Mouse (Mus musculus): ENCODE results near the gene Capn3. TPM values are rescaled to one million over a fixed set of nuclear protein-coding genes. Genes with fewer than 3 reads are reported as not detected.

Capn3 gene
- 0.42 and 1.1 TPM in 2 replicates for polyA plus RNA-seq (2014; fragmentation: Nextera tagmentation; extraction: Ambion mirVana)

GRCm38 (mm10) chr2:120455719-120456118 is at the start of gene Capn3:
Capn3 (plus strand) TSS chr2:120456019.
- ATAC-seq (ENCODE audit: insufficient number of reproducible peaks, insufficient read depth, low FRiP score, low read depth): no peak
- no peak within 1 kb of the TSS for H3K4me2 ChIP-seq (replicated peaks; ENCODE audit: low read depth, low read length)
- H3K4me1 ChIP-seq (ENCODE audit: control insufficient read depth, insufficient read depth, low read length): no peaks in the 10 kb centered on the region
- 73% methylated on average over 4 of the region's 4 CpGs for WGBS
- H3K9me3 ChIP-seq (ENCODE audit: control insufficient read depth, low read depth, low read length): no peaks in the 10 kb centered on the region
- no peak within 1 kb of the TSS for H3K4me3 ChIP-seq (ENCODE audit: low read depth, low read length)
- H3K9ac ChIP-seq (replicated peaks; ENCODE audit: low read depth, low read length): no peak within 1 kb of the TSS
- no peaks in the 10 kb centered on the region for H3K36me3 ChIP-seq (ENCODE audit: control insufficient read depth, insufficient read depth, low read length)
- H3K27ac ChIP-seq (ENCODE audit: low read length): no peak within 1 kb of the TSS
- no peaks in the 10 kb centered on the region for H3K27me3 ChIP-seq (ENCODE audit: control insufficient read depth, insufficient read depth, low read length)

DNA sequence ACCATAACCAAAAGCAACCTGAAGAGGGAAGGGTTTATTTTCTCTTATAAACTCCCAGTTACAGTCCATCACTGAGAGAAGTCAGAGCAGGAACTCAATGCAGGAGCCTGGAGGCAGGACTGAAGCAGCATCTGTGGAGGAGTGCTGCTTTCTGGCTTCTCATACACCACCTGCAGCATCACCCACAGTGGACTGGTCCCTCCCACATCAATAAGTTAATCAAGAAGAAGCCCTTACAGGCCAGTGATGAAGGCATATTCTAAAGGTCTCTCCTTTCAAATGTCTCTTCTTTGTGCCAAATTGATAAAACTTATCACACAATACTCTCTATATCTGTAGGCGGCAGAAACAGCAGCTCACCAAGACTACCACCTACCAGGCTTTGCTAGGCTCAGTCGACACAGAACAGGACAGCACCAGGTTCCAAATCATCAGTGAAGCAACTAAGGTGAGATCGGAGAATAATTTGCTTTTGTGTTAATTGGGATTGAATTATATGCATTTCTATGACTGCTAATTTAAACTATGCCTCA is 44.7 kb upstream of the Capn3 start:
- Histone ChIP-seq H3K36me3 (ENCODE audit: control insufficient read depth, insufficient read depth, low read length) (no peaks in the 10 kb centered on the region; the same call in 1 of the 2 replicates), H3K4me3 (ENCODE audit: low read depth, low read length) (no peak overlapping the region), H3K4me1 (ENCODE audit: control insufficient read depth, insufficient read depth, low read length) (no peaks in the 10 kb centered on the region), H3K27ac (ENCODE audit: low read length) (no peak overlapping the region), H3K9me3 (ENCODE audit: control insufficient read depth, low read depth, low read length) (no peaks in the 10 kb centered on the region), H3K27me3 (ENCODE audit: control insufficient read depth, insufficient read depth, low read length) (no peaks in the 10 kb centered on the region), H3K4me2 (replicated peaks; ENCODE audit: low read depth, low read length) (no peak overlapping the region), H3K9ac (replicated peaks; ENCODE audit: low read depth, low read length) (no peak overlapping the region)
- ATAC-seq (ENCODE audit: insufficient number of reproducible peaks, insufficient read depth, low FRiP score, low read depth): no peak
- WGBS: 92% methylated on average over 3 of the region's 3 CpGs

DNA sequence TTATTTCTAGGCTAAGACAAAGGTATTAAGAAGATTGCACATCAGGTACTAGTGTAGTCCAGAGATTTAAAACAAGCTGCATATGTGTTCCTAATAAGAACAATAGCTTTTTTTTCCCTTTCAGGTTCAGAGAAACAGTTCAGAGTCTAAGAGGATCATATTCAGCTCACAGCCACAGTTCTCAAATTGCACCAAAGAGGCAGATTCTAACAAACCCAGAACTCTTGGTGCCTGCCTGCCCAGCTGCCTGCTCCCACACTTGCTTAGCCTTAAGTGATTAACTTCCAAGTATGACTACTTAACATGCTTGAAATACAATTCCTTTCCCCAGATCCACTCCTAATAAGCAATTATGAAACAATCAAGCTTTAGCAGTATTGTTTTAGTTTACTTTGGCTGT is 41.7 kb upstream of the Capn3 start:
- H3K27me3 ChIP-seq (ENCODE audit: control insufficient read depth, insufficient read depth, low read length): no peaks in the 10 kb centered on the region
- no peak overlapping the region for H3K4me3 ChIP-seq (ENCODE audit: low read depth, low read length)
- no peak overlapping the region for H3K27ac ChIP-seq (ENCODE audit: low read length)
- H3K36me3 ChIP-seq (ENCODE audit: control insufficient read depth, insufficient read depth, low read length): no peaks in the 10 kb centered on the region; the same call in 1 of the 2 replicates
- no peaks in the 10 kb centered on the region for H3K9me3 ChIP-seq (ENCODE audit: control insufficient read depth, low read depth, low read length)
- no peaks in the 10 kb centered on the region for H3K4me1 ChIP-seq (ENCODE audit: control insufficient read depth, insufficient read depth, low read length)
- no peak for ATAC-seq (ENCODE audit: insufficient number of reproducible peaks, insufficient read depth, low FRiP score, low read depth)
- H3K4me2 ChIP-seq (replicated peaks; ENCODE audit: low read depth, low read length): no peak overlapping the region
- H3K9ac ChIP-seq (replicated peaks; ENCODE audit: low read depth, low read length): no peak overlapping the region

DNA sequence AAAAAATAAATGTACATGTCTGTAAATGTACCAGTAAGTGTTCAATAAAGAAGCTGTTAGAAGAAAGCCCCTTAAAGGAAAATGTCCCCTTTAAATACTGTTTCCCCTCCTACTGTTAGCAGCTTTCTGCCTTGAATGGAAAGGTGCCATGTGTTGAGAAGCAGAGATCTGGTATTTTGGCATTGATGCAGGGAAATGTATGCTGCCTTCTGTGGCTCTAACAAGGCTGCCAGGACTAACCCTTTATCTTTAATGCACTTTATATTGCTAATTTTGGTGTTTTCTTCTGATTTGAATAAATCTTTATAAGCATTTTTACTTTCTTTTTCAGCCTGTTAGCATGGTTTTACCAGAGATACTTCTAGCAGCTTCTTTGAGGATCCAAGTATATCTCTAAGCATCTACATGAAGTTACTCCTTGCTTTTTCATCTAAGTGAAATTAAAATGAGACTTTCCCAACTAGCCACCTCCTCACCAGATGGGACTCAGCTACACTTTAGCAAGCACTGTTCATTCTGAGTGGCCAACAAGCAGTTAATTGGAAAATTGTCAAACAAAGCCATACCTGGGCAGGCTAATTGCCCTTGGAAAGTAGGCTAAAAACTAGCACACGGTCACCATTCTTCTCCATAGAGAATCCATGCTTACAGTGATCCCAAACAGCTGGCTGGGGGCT is 40.9 kb upstream of the Capn3 start:
- no peak overlapping the region for H3K4me2 ChIP-seq (replicated peaks; ENCODE audit: low read depth, low read length)
- no peaks in the 10 kb centered on the region for H3K9me3 ChIP-seq (ENCODE audit: control insufficient read depth, low read depth, low read length)
- H3K36me3 ChIP-seq (ENCODE audit: control insufficient read depth, insufficient read depth, low read length): no peaks in the 10 kb centered on the region; the same call in 1 of the 2 replicates
- H3K4me3 ChIP-seq (ENCODE audit: low read depth, low read length): no peak overlapping the region
- ATAC-seq (ENCODE audit: insufficient number of reproducible peaks, insufficient read depth, low FRiP score, low read depth): no peak
- 52% methylated on average over 1 of the region's 1 CpGs for WGBS
- H3K27ac ChIP-seq (ENCODE audit: low read length): no peak overlapping the region
- no peaks in the 10 kb centered on the region for H3K27me3 ChIP-seq (ENCODE audit: control insufficient read depth, insufficient read depth, low read length)
- H3K4me1 ChIP-seq (ENCODE audit: control insufficient read depth, insufficient read depth, low read length): no peaks in the 10 kb centered on the region
- H3K9ac ChIP-seq (replicated peaks; ENCODE audit: low read depth, low read length): no peak overlapping the region

GRCm38 (mm10) chr2:120424386-120424785 is 31.4 kb upstream of the Capn3 start:
- H3K4me1 ChIP-seq (ENCODE audit: control insufficient read depth, insufficient read depth, low read length): no peaks in the 10 kb centered on the region
- no peaks in the 10 kb centered on the region for H3K9me3 ChIP-seq (ENCODE audit: control insufficient read depth, low read depth, low read length)
- H3K27me3 ChIP-seq (ENCODE audit: control insufficient read depth, insufficient read depth, low read length): no peaks in the 10 kb centered on the region
- H3K4me2 ChIP-seq (replicated peaks; ENCODE audit: low read depth, low read length): no peak overlapping the region
- H3K27ac ChIP-seq (ENCODE audit: low read length): no peak overlapping the region
- no peak for ATAC-seq (ENCODE audit: insufficient number of reproducible peaks, insufficient read depth, low FRiP score, low read depth)
- H3K4me3 ChIP-seq (ENCODE audit: low read depth, low read length): no peak overlapping the region
- H3K36me3 ChIP-seq (ENCODE audit: control insufficient read depth, insufficient read depth, low read length): no peaks in the 10 kb centered on the region
- H3K9ac ChIP-seq (replicated peaks; ENCODE audit: low read depth, low read length): no peak overlapping the region
- WGBS: 89% methylated on average over 5 of the region's 5 CpGs

GRCm38 (mm10) chr2:120444486-120444885 is 11.3 kb upstream of the Capn3 start:
- 88% methylated on average over 1 of the region's 1 CpGs for WGBS
- Histone ChIP-seq H3K36me3 (ENCODE audit: control insufficient read depth, insufficient read depth, low read length) (no peaks in the 10 kb centered on the region), H3K4me1 (ENCODE audit: control insufficient read depth, insufficient read depth, low read length) (no peaks in the 10 kb centered on the region), H3K9ac (replicated peaks; ENCODE audit: low read depth, low read length) (no peak overlapping the region), H3K4me3 (ENCODE audit: low read depth, low read length) (no peak overlapping the region), H3K27me3 (ENCODE audit: control insufficient read depth, insufficient read depth, low read length) (no peaks in the 10 kb centered on the region), H3K27ac (ENCODE audit: low read length) (no peak overlapping the region), H3K4me2 (replicated peaks; ENCODE audit: low read depth, low read length) (no peak overlapping the region), H3K9me3 (ENCODE audit: control insufficient read depth, low read depth, low read length) (no peaks in the 10 kb centered on the region)
- ATAC-seq (ENCODE audit: insufficient number of reproducible peaks, insufficient read depth, low FRiP score, low read depth): no peak

DNA sequence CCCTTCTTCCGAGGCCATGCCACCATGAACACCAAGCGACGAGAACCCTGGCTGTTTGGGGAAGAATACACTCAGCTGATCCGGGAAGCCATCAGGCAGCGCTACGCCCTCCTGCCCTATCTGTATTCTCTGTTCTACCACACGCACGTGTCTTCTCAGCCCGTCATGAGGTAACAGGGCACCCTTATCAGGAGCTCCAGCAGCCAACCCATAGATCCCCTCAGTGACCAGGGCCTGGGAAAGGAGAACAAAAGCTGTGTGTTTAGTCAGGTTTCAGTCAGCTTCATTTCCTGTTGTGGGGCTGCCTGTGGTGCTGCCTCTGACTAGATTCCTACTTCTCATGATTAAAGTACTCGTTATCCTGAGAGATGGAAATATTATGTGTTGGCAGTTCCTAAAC is 9.4 kb upstream of the Capn3 start:
- 80% methylated on average over 10 of the region's 10 CpGs for WGBS
- H3K4me3 ChIP-seq (ENCODE audit: low read depth, low read length): no peak overlapping the region

GRCm38 (mm10) chr2:120447306-120447705 is 8.5 kb upstream of the Capn3 start:
- Histone ChIP-seq H3K4me2 (replicated peaks; ENCODE audit: low read depth, low read length) (no peak overlapping the region), H3K4me3 (ENCODE audit: low read depth, low read length) (no peak overlapping the region), H3K27me3 (ENCODE audit: control insufficient read depth, insufficient read depth, low read length) (no peaks in the 10 kb centered on the region), H3K9ac (replicated peaks; ENCODE audit: low read depth, low read length) (no peak overlapping the region), H3K4me1 (ENCODE audit: control insufficient read depth, insufficient read depth, low read length) (no peaks in the 10 kb centered on the region), H3K9me3 (ENCODE audit: control insufficient read depth, low read depth, low read length) (no peaks in the 10 kb centered on the region), H3K36me3 (ENCODE audit: control insufficient read depth, insufficient read depth, low read length) (no peaks in the 10 kb centered on the region), H3K27ac (ENCODE audit: low read length) (no peak overlapping the region)
- no peak for ATAC-seq (ENCODE audit: insufficient number of reproducible peaks, insufficient read depth, low FRiP score, low read depth)
- 94% methylated on average over 1 of the region's 1 CpGs for WGBS

More for the DNA sequence above, 9.4 kb upstream of the Capn3 start:
- Histone ChIP-seq H3K9me3 (ENCODE audit: control insufficient read depth, low read depth, low read length) (no peaks in the 10 kb centered on the region), H3K4me2 (replicated peaks; ENCODE audit: low read depth, low read length) (no peak overlapping the region), H3K9ac (replicated peaks; ENCODE audit: low read depth, low read length) (no peak overlapping the region), H3K36me3 (ENCODE audit: control insufficient read depth, insufficient read depth, low read length) (no peaks in the 10 kb centered on the region), H3K27ac (ENCODE audit: low read length) (no peak overlapping the region), H3K27me3 (ENCODE audit: control insufficient read depth, insufficient read depth, low read length) (no peaks in the 10 kb centered on the region), H3K4me1 (ENCODE audit: control insufficient read depth, insufficient read depth, low read length) (no peaks in the 10 kb centered on the region)
- no peak for ATAC-seq (ENCODE audit: insufficient number of reproducible peaks, insufficient read depth, low FRiP score, low read depth)

DNA sequence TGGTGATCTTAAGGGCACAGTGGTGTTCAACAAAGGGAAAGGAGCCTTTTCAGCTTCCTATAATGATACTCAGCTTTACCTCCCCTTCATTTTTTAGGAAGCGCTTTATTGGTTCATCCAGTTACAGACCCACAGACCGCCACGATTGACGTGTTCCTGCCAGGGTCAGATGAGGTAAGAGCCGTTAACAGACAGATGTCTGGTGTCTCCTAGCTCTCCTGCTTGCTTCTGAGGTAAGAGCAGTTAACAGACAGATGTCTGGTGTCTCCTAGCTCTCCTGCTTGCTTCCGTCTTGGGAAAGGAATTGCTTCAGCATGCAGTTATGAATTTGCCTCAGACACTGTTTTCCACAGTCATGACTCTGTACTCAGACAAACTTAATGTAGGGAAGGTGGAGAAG is 5.1 kb upstream of the Capn3 start:
- 69% methylated on average over 6 of the region's 6 CpGs for WGBS
- H3K4me3 ChIP-seq (ENCODE audit: low read depth, low read length): no peak overlapping the region
- no peaks in the 10 kb centered on the region for H3K9me3 ChIP-seq (ENCODE audit: control insufficient read depth, low read depth, low read length)

More for the DNA sequence above, 5.1 kb upstream of the Capn3 start:
- Histone ChIP-seq H3K4me1 (ENCODE audit: control insufficient read depth, insufficient read depth, low read length) (no peaks in the 10 kb centered on the region), H3K4me2 (replicated peaks; ENCODE audit: low read depth, low read length) (no peak overlapping the region), H3K27me3 (ENCODE audit: control insufficient read depth, insufficient read depth, low read length) (no peaks in the 10 kb centered on the region), H3K36me3 (ENCODE audit: control insufficient read depth, insufficient read depth, low read length) (no peaks in the 10 kb centered on the region), H3K9ac (replicated peaks; ENCODE audit: low read depth, low read length) (no peak overlapping the region), H3K27ac (ENCODE audit: low read length) (no peak overlapping the region)
- ATAC-seq (ENCODE audit: insufficient number of reproducible peaks, insufficient read depth, low FRiP score, low read depth): no peak
